Mouse (Mus musculus) hindbrain, embryonic 15.5 days (tissue): Measurements from ENCODE around the gene Gm15097. TPM values are rescaled to one million over a fixed set of nuclear protein-coding genes. Genes with fewer than 3 reads are reported as not detected.
"Not testable (repeated sequence)": the region's sequence is repeated elsewhere in the genome, so short reads cannot be mapped to it uniquely, and the experiment has no call there.

Experiments used
- ATAC-seq: fragments of 200-750 bp; cut with Nextera tagmentation; 2 replicates; pipeline ENCODE4 v1.8.0; 2017; ENCODE audit warnings: low read depth, moderate number of reproducible peaks, moderate TSS enrichment; ENCODE audit not compliant: low FRiP score
- H3K27ac ChIP-seq: fragments of 300-500 bp; sonication (generic); replicated peaks from 2 replicates; pipeline ENCODE4 v1.5.1; 2015; ENCODE audit warnings: mild to moderate bottlenecking, inconsistent platforms
- H3K27me3 ChIP-seq: fragments of 300-500 bp; sonication (generic); 2 replicates; pipeline ENCODE4 v1.6.1; 2015; ENCODE audit warnings: control low read depth, inconsistent platforms
- H3K36me3 ChIP-seq: fragments of 300-500 bp; sonication (generic); 2 replicates; pipeline ENCODE4 v1.6.1; 2015; ENCODE audit warnings: control low read depth, inconsistent platforms
- H3K4me1 ChIP-seq: fragments of 300-500 bp; sonication (generic); replicated peaks from 2 replicates; pipeline ENCODE4 v1.6.1; 2015; ENCODE audit warnings: control low read depth, inconsistent platforms
- H3K4me2 ChIP-seq: fragments of 300-500 bp; sonication (generic); 2 replicates; pipeline ENCODE4 v1.6.1; 2015; ENCODE audit warnings: moderate library complexity, mild to moderate bottlenecking, inconsistent platforms
- H3K4me3 ChIP-seq: fragments of 300-500 bp; sonication (generic); 2 replicates; pipeline ENCODE4 v1.5.1; 2015; ENCODE audit warnings: mild to moderate bottlenecking, inconsistent platforms
- H3K9ac ChIP-seq: fragments of 300-500 bp; sonication (generic); 2 replicates; pipeline ENCODE4 v1.6.1; 2015; ENCODE audit warnings: inconsistent platforms
- H3K9me3 ChIP-seq: fragments of 300-500 bp; sonication (generic); 2 replicates; pipeline ENCODE4 v1.6.1; 2016; ENCODE audit warnings: control low read depth, inconsistent platforms
- WGBS: fragments of 180-500 bp; shearing (Covaris S2); methylation state at CpG from one replicate; pipeline ENCODE4 v1.1.7; 2015; 5-methylcytosine and 5-hydroxymethylcytosine counted together
- polyA plus RNA-seq: library from polyadenylated mRNA; unstranded; fragments of >200 nt; fragmentation: Nextera tagmentation; extraction: Ambion mirVana; gene quantifications from 2 replicates; pipeline ENCODE4 v1.2.1, GENCODE M21; 2015

Gene Gm15097
- polyA plus RNA-seq = not detected in 2 replicates

DNA sequence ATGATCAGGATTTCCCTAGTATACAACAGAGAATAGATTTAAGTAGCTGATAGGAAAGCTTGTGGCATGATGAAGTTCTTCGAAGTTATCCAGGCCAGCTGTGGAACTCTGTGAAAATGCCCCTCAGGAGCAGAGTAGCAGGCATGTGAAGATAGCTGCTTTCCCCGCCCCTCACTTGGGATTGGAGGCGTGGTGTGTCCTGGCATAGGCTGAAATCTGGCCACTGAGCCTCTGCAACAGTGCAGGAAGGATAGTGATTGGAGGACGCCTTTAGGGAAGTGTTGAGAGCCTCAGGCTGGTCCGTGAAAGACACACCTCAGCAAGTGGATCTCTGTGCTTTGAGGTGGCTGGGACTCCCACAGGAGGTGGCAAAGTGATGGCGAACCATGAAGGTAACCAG is at the start of gene Gm15097:
TSS of gene Gm15097 (plus strand) at position 301 of the 400 bp plus-strand sequence.
- H3K36me3 ChIP-seq, ATAC-seq, H3K4me2 ChIP-seq, H3K4me1 ChIP-seq, H3K27ac ChIP-seq, H3K9ac ChIP-seq, H3K4me3 ChIP-seq, H3K9me3 ChIP-seq, H3K27me3 ChIP-seq: not testable (repeated sequence)
- no CpG with 5 or more reads among the region's 6 CpGs for WGBS

DNA sequence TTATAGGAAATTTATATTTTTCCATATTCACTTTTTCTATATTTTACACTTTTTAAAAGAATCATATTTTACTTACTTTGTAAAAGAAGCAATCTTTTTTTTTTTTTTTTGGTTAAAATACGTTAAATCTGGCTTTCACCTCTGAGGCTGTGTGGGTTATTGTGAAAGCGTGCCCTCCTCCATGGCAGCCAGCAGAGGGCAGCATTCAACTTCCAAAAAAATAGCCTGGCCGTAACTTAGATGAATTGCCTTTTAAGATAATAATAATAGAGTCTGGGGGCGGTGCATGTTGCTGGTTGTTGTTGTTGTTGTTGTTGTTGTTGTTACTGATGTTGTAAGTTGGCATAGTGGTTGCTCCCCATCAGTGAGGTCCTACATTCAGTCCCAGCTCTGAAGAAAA is 21.4 kb upstream of the Gm15097 start:
- H3K4me3 ChIP-seq, H3K27ac ChIP-seq, H3K27me3 ChIP-seq, H3K9me3 ChIP-seq, H3K9ac ChIP-seq, H3K36me3 ChIP-seq, H3K4me2 ChIP-seq, H3K4me1 ChIP-seq, ATAC-seq: not testable (repeated sequence)
- WGBS = 49% methylated on average over 4 of the region's 4 CpGs

DNA sequence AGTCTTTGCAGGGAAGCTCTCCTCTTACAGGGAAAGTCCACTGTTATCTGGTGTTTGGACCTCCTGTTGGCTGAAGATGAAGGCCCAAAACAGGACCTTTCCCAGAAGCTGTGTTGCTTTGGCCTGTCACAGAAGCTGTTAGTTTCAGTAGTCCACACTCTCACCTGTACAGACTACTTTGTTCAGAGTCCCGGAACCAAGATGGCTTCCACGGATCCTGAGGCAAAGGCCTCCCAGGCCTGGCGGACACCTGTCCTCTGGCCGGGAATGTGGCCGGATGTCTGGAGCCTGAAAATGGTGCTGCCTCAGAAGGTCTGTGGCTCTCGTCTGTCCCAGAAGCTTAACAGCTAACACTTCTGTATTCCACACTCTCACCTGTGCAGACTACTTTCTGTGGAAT is 26.9 kb downstream of the Gm15097 start:
- not testable (repeated sequence) for ATAC-seq, H3K4me3 ChIP-seq, H3K9me3 ChIP-seq, H3K27me3 ChIP-seq, H3K27ac ChIP-seq, H3K4me1 ChIP-seq, H3K9ac ChIP-seq, H3K4me2 ChIP-seq, H3K36me3 ChIP-seq
- 89% methylated on average over 6 of the region's 6 CpGs for WGBS

Other genes with a start within 250 kb of the Gm15097 start
- not detected in 2 replicates for gene Gm10439, start 189.9 kb upstream of the Gm15097 start, polyA plus RNA-seq
- gene Gm15091, start 157.2 kb downstream of the Gm15097 start, polyA plus RNA-seq = not detected in 2 replicates